Mouse (Mus musculus) thymus, adult 2 months (tissue): ENCODE results near the gene Arxes1.

Experiments
- CTCF ChIP-seq: fragments of 200-500 bp; IDR thresholded peaks from 2 replicates; pipeline ENCODE4 v1.5.1; 2012; ENCODE audit warnings: mild to moderate bottlenecking, control low read depth, low read length, moderate library complexity, borderline replicate concordance; ENCODE audit not compliant: control insufficient read depth, poor library complexity, insufficient read depth; ENCODE audit errors: extremely low read depth
- POLR2A ChIP-seq: fragments of 200-500 bp; IDR thresholded peaks from 2 replicates; pipeline ENCODE4 v1.6.1; 2012; ENCODE audit warnings: mild to moderate bottlenecking, low read length, control low read depth, moderate library complexity; ENCODE audit not compliant: control insufficient read depth, poor library complexity, insufficient read depth; ENCODE audit errors: extremely low read depth

- TF ChIP-seq CTCF (no peak), POLR2A (no peak)
Observed at GRCm38 (mm10) chrX:135990661-135991060, 42.5 kb upstream of the Arxes1 start.
